Mouse (Mus musculus) stomach, postnatal 0 days (tissue): Measurements from ENCODE around the gene Prkg1.

Experiments
- CTCF ChIP-seq: IDR thresholded peaks from 2 replicates; pipeline ENCODE4 v1.5.1; 2016; ENCODE audit warnings: antibody characterized with exemption, low read depth, mild to moderate bottlenecking, moderate library complexity
- EP300 ChIP-seq: optimal IDR thresholded peaks from 2 replicates; pipeline ENCODE3; 2016; ENCODE audit warnings: antibody characterized with exemption

DNA sequence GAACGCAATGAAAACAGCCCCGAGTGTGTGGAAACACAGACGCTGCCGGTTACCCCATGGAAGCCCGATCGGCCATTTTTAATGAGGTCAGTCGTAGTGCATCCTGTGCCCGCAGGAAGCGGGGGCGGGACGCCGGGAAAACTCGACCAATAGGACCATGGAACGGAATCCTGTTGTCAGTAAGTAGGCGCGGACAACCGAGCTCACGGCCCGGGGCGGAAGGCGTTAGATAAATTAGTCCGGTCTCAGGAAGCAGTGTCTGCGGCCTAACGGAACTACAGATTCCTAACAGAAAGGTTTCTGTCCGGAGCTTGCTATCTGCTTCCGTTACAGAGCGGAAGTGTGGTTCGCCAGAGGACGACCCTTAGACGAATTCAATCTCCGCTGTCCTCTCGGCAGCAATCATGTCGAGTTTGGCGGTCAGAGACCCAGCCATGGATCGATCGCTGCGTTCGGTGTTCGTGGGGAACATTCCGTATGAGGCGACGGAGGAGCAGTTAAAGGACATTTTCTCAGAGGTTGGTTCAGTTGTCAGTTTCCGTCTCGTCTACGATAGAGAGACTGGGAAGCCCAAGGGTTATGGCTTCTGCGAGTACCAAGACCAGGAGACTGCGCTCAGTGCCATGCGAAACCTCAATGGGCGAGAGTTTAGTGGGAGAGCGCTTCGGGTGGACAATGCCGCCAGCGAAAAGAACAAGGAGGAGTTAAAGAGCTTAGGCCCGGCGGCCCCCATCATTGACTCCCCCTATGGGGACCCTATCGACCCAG is 682.0 kb downstream of the Prkg1 start, which contains the start of gene Cstf2t:
- TF ChIP-seq EP300 (no peak), CTCF (no peak; the same call in 1 of the 2 replicates)
